Mouse (Mus musculus) retina, embryonic 14.5 days (tissue): ENCODE measurements around the gene Cox7a2.

Experiments
- DNase-seq: peaks from one replicate; pipeline ENCODE4 v3.0.0-alpha.2; 2015; ENCODE audit warnings: low spot score

The Cox7a2 gene

GRCm38 (mm10) chr9:79730301-79730700 lies 29.4 kb downstream of the Cox7a2 start:
- no peak for DNase-seq

GRCm38 (mm10) chr9:79723090-79723489 lies 36.6 kb downstream of the Cox7a2 start:
- peak; percentile 82 for DNase-seq

DNA sequence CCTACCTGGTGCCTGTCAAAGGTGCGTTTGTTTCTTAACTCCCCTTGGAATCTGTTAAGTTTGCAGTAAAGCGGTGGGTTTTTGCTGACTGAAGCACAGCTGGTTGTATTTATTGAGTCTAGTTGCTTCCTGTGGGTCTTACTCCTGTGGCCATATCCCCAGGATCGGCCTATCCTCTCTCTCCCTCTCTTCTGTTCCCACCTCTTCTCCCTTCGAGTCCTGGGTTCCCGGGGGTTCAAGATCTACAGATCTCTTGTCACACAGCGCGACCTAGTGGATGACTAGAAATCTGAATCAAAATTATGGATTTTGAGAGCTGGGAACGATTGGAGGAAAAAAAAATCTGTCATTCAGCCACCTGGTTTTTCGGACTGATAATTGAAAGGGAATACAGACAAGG lies 38.6 kb downstream of the Cox7a2 start:
- peak; percentile 86 for DNase-seq

- DNase-seq = peak; percentile 17
Measured at GRCm38 (mm10) chr9:79720143-79720542, 39.5 kb downstream of the Cox7a2 start.

- peak; percentile 67 for DNase-seq
Measured at GRCm38 (mm10) chr9:79719451-79719850, 40.2 kb downstream of the Cox7a2 start.

GRCm38 (mm10) chr9:79718481-79719370 lies 41.0 kb downstream of the Cox7a2 start, which contains the start of gene Col12a1:
Gene Col12a1 (minus strand): TSS chr9:79718831.
- peak; percentile 70 for DNase-seq

- DNase-seq = peak; percentile 24
Measured at GRCm38 (mm10) chr9:79717836-79718475, 41.7 kb downstream of the Cox7a2 start.

GRCm38 (mm10) chr9:79716909-79717835 lies 42.5 kb downstream of the Cox7a2 start:
- peak; percentile 90 for DNase-seq

- DNase-seq = no peak
Measured at GRCm38 (mm10) chr9:79716496-79716895, 43.2 kb downstream of the Cox7a2 start.

GRCm38 (mm10) chr9:79714471-79715045 lies 45.1 kb downstream of the Cox7a2 start:
- DNase-seq = peak; percentile 61
